Mouse (Mus musculus) frontal cortex, adult 2 months (tissue): ENCODE results near the gene Adgrb3. TPM values are rescaled to one million over a fixed set of nuclear protein-coding genes. Genes with fewer than 3 reads are reported as not detected.
"Not testable (repeated sequence)": the region's sequence is repeated elsewhere in the genome, so short reads cannot be mapped to it uniquely, and the experiment has no call there.

ENCODE experiments used
- DNase-seq, 2 experiments: peaks; one replicate each; pipeline ENCODE4 v3.0.0; 2022; ENCODE audit warnings: low spot score in 1 of 2; ENCODE audit errors: extremely low spot score in 1 of 2
- polyA plus RNA-seq: library from polyadenylated mRNA; depleted of rRNA; stranded (reverse); fragments of >200 nt; gene quantifications from 2 replicates; pipeline ENCODE4 v1.2.3, GENCODE M21; 2012

The Adgrb3 gene
- polyA plus RNA-seq, 1 experiment: 63.4 TPM

- no peak for DNase-seq
Observed at GRCm38 (mm10) chr1:25543915-25544314, 285.6 kb downstream of the Adgrb3 start.

GRCm38 (mm10) chr1:25542891-25543290, 286.6 kb downstream of the Adgrb3 start:
- peak in 1 of 2 experiments; percentile 34 for DNase-seq

- peak in 1 of 2 experiments; percentile 47 for DNase-seq
Observed at GRCm38 (mm10) chr1:25526976-25527375, 302.5 kb downstream of the Adgrb3 start.

- DNase-seq: peak in 1 of 2 experiments; percentile 52
Observed at GRCm38 (mm10) chr1:25510321-25511055, 319.0 kb downstream of the Adgrb3 start.

GRCm38 (mm10) chr1:25504313-25504712, 325.2 kb downstream of the Adgrb3 start:
- DNase-seq: peak; percentile 59 to 75

- DNase-seq: no peak
Observed at GRCm38 (mm10) chr1:25503524-25503923, 326.0 kb downstream of the Adgrb3 start.

- DNase-seq: no peak
Observed at GRCm38 (mm10) chr1:25495202-25495914, 334.1 kb downstream of the Adgrb3 start.

GRCm38 (mm10) chr1:25491503-25491902, 338.0 kb downstream of the Adgrb3 start:
- no peak for DNase-seq

- peak in 1 of 2 experiments; percentile 40 for DNase-seq
Observed at GRCm38 (mm10) chr1:25490174-25490573, 339.3 kb downstream of the Adgrb3 start.

GRCm38 (mm10) chr1:25475699-25476098, 353.8 kb downstream of the Adgrb3 start:
- DNase-seq: no peak

- DNase-seq: no peak
Observed at GRCm38 (mm10) chr1:25474469-25474868, 355.0 kb downstream of the Adgrb3 start.

GRCm38 (mm10) chr1:25471612-25472011, 357.9 kb downstream of the Adgrb3 start:
- DNase-seq: not testable (repeated sequence)

GRCm38 (mm10) chr1:25462612-25463011, 366.9 kb downstream of the Adgrb3 start:
- DNase-seq: no peak

GRCm38 (mm10) chr1:25435506-25435905, 394.0 kb downstream of the Adgrb3 start:
- DNase-seq: peak in 1 of 2 experiments; percentile 27

- no peak for DNase-seq
Observed at GRCm38 (mm10) chr1:25430219-25430862, 399.2 kb downstream of the Adgrb3 start.

GRCm38 (mm10) chr1:25420701-25421100, 408.8 kb downstream of the Adgrb3 start:
- no peak for DNase-seq

- DNase-seq: no peak
Observed at GRCm38 (mm10) chr1:25419378-25419777, 410.1 kb downstream of the Adgrb3 start.

- no peak for DNase-seq
Observed at GRCm38 (mm10) chr1:25415084-25415483, 414.4 kb downstream of the Adgrb3 start.

- DNase-seq: no peak
Observed at GRCm38 (mm10) chr1:25364186-25364585, 465.3 kb downstream of the Adgrb3 start.

GRCm38 (mm10) chr1:25358554-25358953, 471.0 kb downstream of the Adgrb3 start:
- peak in 1 of 2 experiments; percentile 20 for DNase-seq

- DNase-seq: no peak
Observed at GRCm38 (mm10) chr1:25355486-25355885, 474.0 kb downstream of the Adgrb3 start.
